Mouse (Mus musculus) lung, adult 2 months (tissue): ENCODE measurements around the gene Pax5.

Source experiments
- CTCF ChIP-seq: fragments of 200-500 bp; IDR thresholded peaks from 2 replicates; pipeline ENCODE4 v1.5.1; 2011; ENCODE audit warnings: mild to moderate bottlenecking, low read length, control low read depth; ENCODE audit not compliant: insufficient read depth
- POLR2A ChIP-seq: fragments of 200-500 bp; IDR thresholded peaks from 2 replicates; pipeline ENCODE4 v1.6.1; 2011; ENCODE audit warnings: low read depth, mild to moderate bottlenecking, control low read depth, low read length, borderline replicate concordance; ENCODE audit errors: extremely low read depth

DNA sequence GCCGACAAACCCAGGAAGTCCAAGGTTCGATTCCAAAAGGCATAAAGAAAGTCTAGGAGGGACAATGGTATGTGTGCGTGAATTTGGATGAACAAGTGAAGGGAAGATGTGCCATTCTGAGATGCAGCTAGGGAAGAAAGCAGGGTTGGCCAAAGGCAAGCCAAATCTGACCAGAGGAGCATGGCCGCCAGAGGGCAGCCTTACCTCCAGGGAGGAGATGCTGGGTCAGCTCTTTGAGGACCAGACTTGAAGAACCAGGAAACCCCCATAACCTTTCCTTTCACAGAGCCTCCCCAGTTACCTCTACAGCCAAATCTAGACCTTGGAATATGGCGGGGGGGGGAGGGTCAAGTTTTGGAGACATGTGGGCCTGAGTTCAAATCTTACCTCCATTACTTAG, 133.0 kb downstream of the Pax5 start:
- TF ChIP-seq POLR2A (no peak), CTCF (peak; percentile 83)
